In the genomic region with DNA sequence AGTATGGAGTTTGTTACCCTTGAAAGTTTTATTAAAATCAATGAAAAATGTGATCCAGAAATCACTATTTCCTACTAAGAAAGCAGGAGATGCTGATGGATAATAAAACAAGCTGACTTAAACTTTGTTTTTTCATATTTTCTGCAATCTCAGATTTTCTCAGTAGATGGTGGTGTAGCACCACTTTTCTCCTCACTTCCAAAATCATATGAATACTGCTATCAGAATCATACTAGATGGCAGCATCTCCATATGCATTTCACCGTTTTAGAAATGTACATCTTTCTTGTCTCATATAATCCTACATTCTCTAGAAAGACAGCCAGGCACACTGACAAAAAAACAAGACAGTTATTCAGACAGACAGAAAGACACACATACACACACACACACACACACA, we compare ENCODE assay signal across 19 mouse cellular contexts.
DNase-seq lines count a peak whose midpoint lies in the region; ATAC-seq and TF ChIP-seq lines count a peak whose summit lies in the region.
"Had no signal": no experiment of that assay in that cellular context is flagged by ENCODE, and none has a peak within 500 bp of the region (broad histone marks: within the 10 kb centered on the region; RNA-seq: fewer than 3 reads in every experiment).

No protein-coding gene starts in this region.

- WGBS in hindbrain, postnatal 0 days: 51% methylated on average over 1 of the region's 1 CpGs
- WGBS in hindbrain, embryonic 10.5 days: 63% methylated on average over 1 of the region's 1 CpGs
- WGBS in lung, embryonic 14.5 days: 29% methylated on average over 1 of the region's 1 CpGs

- H3K4me1 ChIP-seq in hindbrain, postnatal 0 days (ENCODE audit: insufficient read depth, low read length): no peaks in the 10 kb centered on the region
- no peaks in the 10 kb centered on the region for H3K4me1 ChIP-seq in hindbrain, embryonic 10.5 days (replicated peaks)
- H3K4me1 ChIP-seq in lung, embryonic 14.5 days (ENCODE audit: insufficient read depth): no peaks in the 10 kb centered on the region
- H3K4me1 ChIP-seq: heart, embryonic 10.5 days had no signal

- no peak overlapping the region for H3K9ac ChIP-seq in hindbrain, postnatal 0 days (replicated peaks; ENCODE audit: low read length)
- H3K9ac ChIP-seq in lung, embryonic 14.5 days: no peak overlapping the region

- ATAC-seq in hindbrain, postnatal 0 days: no peak
- ATAC-seq in lung, embryonic 14.5 days (ENCODE audit: insufficient read depth): no peak

- no peaks in the 10 kb centered on the region for H3K9me3 ChIP-seq in hindbrain, postnatal 0 days (ENCODE audit: low read length)
- no peaks in the 10 kb centered on the region for H3K9me3 ChIP-seq in hindbrain, embryonic 10.5 days
- no peaks in the 10 kb centered on the region for H3K9me3 ChIP-seq in lung, embryonic 14.5 days (ENCODE audit: low read depth, low read length)
- H3K9me3 ChIP-seq: heart, embryonic 10.5 days had no signal

- TF ChIP-seq CTCF in hindbrain, postnatal 0 days (IDR thresholded peaks at IDR 0.05; ENCODE audit: low read depth): peak; percentile 66
- TF ChIP-seq CTCF in lung, embryonic 14.5 days (IDR thresholded peaks at IDR 0.05; ENCODE audit: low read depth): peak; percentile 25; the same call in 1 of the 2 replicates

- H3K36me3 ChIP-seq in hindbrain, postnatal 0 days (ENCODE audit: insufficient read depth, low read length): no peaks in the 10 kb centered on the region
- no peaks in the 10 kb centered on the region for H3K36me3 ChIP-seq in hindbrain, embryonic 10.5 days
- H3K36me3 ChIP-seq in lung, embryonic 14.5 days (ENCODE audit: insufficient read depth): no peaks in the 10 kb centered on the region
- H3K36me3 ChIP-seq: heart, embryonic 10.5 days had no signal

- H3K4me2 ChIP-seq in hindbrain, postnatal 0 days (ENCODE audit: low read depth, low read length): no peak overlapping the region
- H3K4me2 ChIP-seq in lung, embryonic 14.5 days: no peak overlapping the region

- H3K4me3 ChIP-seq in hindbrain, postnatal 0 days (ENCODE audit: low read length): no peak overlapping the region
- no peak overlapping the region for H3K4me3 ChIP-seq in hindbrain, embryonic 10.5 days
- no peak overlapping the region for H3K4me3 ChIP-seq in lung, embryonic 14.5 days (ENCODE audit: low read depth, low read length)
- H3K4me3 ChIP-seq: heart, embryonic 10.5 days had no signal

- H3K27me3 ChIP-seq in hindbrain, postnatal 0 days (ENCODE audit: insufficient read depth, low read length): no peaks in the 10 kb centered on the region
- no peaks in the 10 kb centered on the region for H3K27me3 ChIP-seq in hindbrain, embryonic 10.5 days (ENCODE audit: insufficient read depth, poor library complexity, severe bottlenecking)
- no peaks in the 10 kb centered on the region for H3K27me3 ChIP-seq in lung, embryonic 14.5 days (ENCODE audit: insufficient read depth, low read length)

- peak; percentile 1 for DNase-seq in embryo, embryonic 11 days
- no peak for DNase-seq in embryo, embryonic 10 days (ENCODE audit: low spot score)
- DNase-seq in hindbrain, postnatal 0 days (ENCODE audit: low spot score): peak; percentile 49
- DNase-seq in hindbrain, embryonic 10.5 days (ENCODE audit: low spot score): no peak
- peak; percentile 32 for DNase-seq in lung, embryonic 14.5 days
- DNase-seq in lung, postnatal 10 days: no peak
- DNase-seq in retina, postnatal 1 day: peak; percentile 10
- DNase-seq in urinary bladder, adult 2 months (ENCODE audit: low spot score): no peak
- DNase-seq: cerebellum, adult 11-12 months; gastrocnemius, postnatal 14 days; heart, postnatal 36 days; kidney, adult 18-20 months; kidney, postnatal 25 days; layer of hippocampus, postnatal 36 days; liver; lung, adult 2 months; spleen, adult 18-20 months; thymus, postnatal 14 days had no signal

- H3K27ac ChIP-seq in hindbrain, postnatal 0 days: no peak overlapping the region
- no peak overlapping the region for H3K27ac ChIP-seq in hindbrain, embryonic 10.5 days
- H3K27ac ChIP-seq in lung, embryonic 14.5 days (ENCODE audit: low read depth): no peak overlapping the region
- H3K27ac ChIP-seq: heart, embryonic 10.5 days had no signal

Comparison
In these comparisons a context has a peak if more than half of its experiments do, and no peak if none do; other contexts are left out.
1. DNase-seq: peak in embryo, embryonic 11 days (single experiment), hindbrain, postnatal 0 days (single experiment), lung, embryonic 14.5 days (single experiment) and retina, postnatal 1 day (single experiment); none in embryo, embryonic 10 days (single experiment), hindbrain, embryonic 10.5 days (single experiment), lung, postnatal 10 days (single experiment) and urinary bladder, adult 2 months (single experiment).